Mouse (Mus musculus): ENCODE measurements around the gene Cc2d1b. TPM values are rescaled to one million over a fixed set of nuclear protein-coding genes. Genes with fewer than 3 reads are reported as not detected.

The Cc2d1b gene
- total and polyA plus RNA-seq, 3 experiments, result 35.6 to 50.3 TPM; not detected in 1

- Histone ChIP-seq H3K27me3 (ENCODE audit: control insufficient read depth in 1 of 2, insufficient read depth in 2 of 2, low read length in 2 of 2) (no peaks in the 10 kb centered on the region), H3K4me1 (ENCODE audit: control insufficient read depth in 1 of 2, insufficient read depth in 2 of 2, low read length in 2 of 2) (peaks cover 0 to 17% of the 10 kb centered on the region in 2 experiments; a peak in 3 of 4 replicates), H3K9ac (ENCODE audit: control insufficient read depth, low read depth, low read length, poor library complexity, severe bottlenecking) (peak overlapping the region; percentile 92), H3K9me3 (replicated peaks; ENCODE audit: insufficient read depth, low read length) (no peaks in the 10 kb centered on the region), H3K27ac (ENCODE audit: control insufficient read depth, low read depth, low read length) (peak overlapping the region; percentile 64), H3K79me2 (ENCODE audit: control insufficient read depth, insufficient read depth, low read length, poor library complexity) (peaks cover 7% of the 10 kb centered on the region), H3K4me3 (ENCODE audit: control insufficient read depth in 1 of 2, insufficient read depth in 1 of 2, low read depth in 2 of 2, low read length in 2 of 2) (peak overlapping the region; percentile 66 to 74), H3K36me3 (ENCODE audit: control insufficient read depth in 1 of 2, insufficient read depth in 2 of 2, low read length in 2 of 2) (peaks cover 7 to 11% of the 10 kb centered on the region in 2 experiments; a peak in 3 of 4 replicates)
- DNase-seq (ENCODE audit: low read depth, low spot score), result no peak
- TF ChIP-seq NELFE (IDR thresholded peaks at IDR 0.05; ENCODE audit: low read depth, low read length) (no peak), GATA1 (IDR thresholded peaks at IDR 0.05; ENCODE audit: low read depth, low read length) (no peak), MYC (IDR thresholded peaks at IDR 0.05; ENCODE audit: low read depth, low read length) (no peak; the same call in 1 of the 2 replicates), USF2 (IDR thresholded peaks at IDR 0.05; ENCODE audit: borderline replicate concordance in 1 of 2, insufficient read depth in 1 of 2, low read depth in 1 of 2, low read length in 2 of 2) (no peak), NRF1 (IDR thresholded peaks at IDR 0.05; ENCODE audit: insufficient read depth, low read depth, low read length, poor library complexity, severe bottlenecking) (no peak), RAD21 (IDR thresholded peaks at IDR 0.05; ENCODE audit: low read depth, low read length) (no peak), KAT2A (conservative IDR thresholded peaks at IDR 0.05; ENCODE audit: low read depth, low read length) (no peak), BHLHE40 (IDR thresholded peaks at IDR 0.05; ENCODE audit: borderline replicate concordance, low read depth, low read length) (no peak), USF1 (IDR thresholded peaks at IDR 0.05; ENCODE audit: low read depth, low read length) (no peak), RCOR1 (IDR thresholded peaks at IDR 0.05; ENCODE audit: low read depth, low read length) (no peak), TBP (IDR thresholded peaks at IDR 0.05; ENCODE audit: low read depth, low read length) (no peak; the same call in 1 of the 2 replicates), HCFC1 (IDR thresholded peaks at IDR 0.05; ENCODE audit: low read depth, low read length) (no peak)
These were observed 575 bp upstream of the Cc2d1b start for GRCm38 (mm10) chr4:108619165-108619564.

- Histone ChIP-seq H3K9me3 (replicated peaks; ENCODE audit: insufficient read depth, low read length) (no peaks in the 10 kb centered on the region), H3K36me3 (ENCODE audit: control insufficient read depth in 1 of 2, insufficient read depth in 2 of 2, low read length in 2 of 2) (peaks cover 0 to 11% of the 10 kb centered on the region in 2 experiments; a peak in 3 of 4 replicates), H3K4me1 (ENCODE audit: control insufficient read depth in 1 of 2, insufficient read depth in 2 of 2, low read length in 2 of 2) (peaks cover 0 to 17% of the 10 kb centered on the region in 2 experiments; a peak in 3 of 4 replicates), H3K79me2 (ENCODE audit: control insufficient read depth, insufficient read depth, low read length, poor library complexity) (peaks cover 7% of the 10 kb centered on the region), H3K9ac (ENCODE audit: control insufficient read depth, low read depth, low read length, poor library complexity, severe bottlenecking) (peak overlapping the region; percentile 84), H3K27ac (ENCODE audit: control insufficient read depth, low read depth, low read length) (peak overlapping the region; percentile 22), H3K4me3 (ENCODE audit: control insufficient read depth in 1 of 2, insufficient read depth in 1 of 2, low read depth in 2 of 2, low read length in 2 of 2) (peak overlapping the region; percentile 66 to 74), H3K27me3 (ENCODE audit: control insufficient read depth in 1 of 2, insufficient read depth in 2 of 2, low read length in 2 of 2) (no peaks in the 10 kb centered on the region)
- peak; percentile 69 for DNase-seq (ENCODE audit: low read depth, low spot score)
- TF ChIP-seq POLR2AphosphoS5 (IDR thresholded peaks at IDR 0.05; ENCODE audit: borderline replicate concordance, low read depth, low read length) (no peak), NRF1 (IDR thresholded peaks at IDR 0.05; ENCODE audit: insufficient read depth, low read depth, low read length, poor library complexity, severe bottlenecking) (no peak), MAFK (IDR thresholded peaks at IDR 0.05; ENCODE audit: borderline replicate concordance, low read depth, low read length) (peak; percentile 73; the same call in 1 of the 2 replicates)
These were observed 796 bp downstream of the Cc2d1b start for GRCm38 (mm10) chr4:108620536-108620935.
